Mouse (Mus musculus) ES-E14 (cell line): Measurements from ENCODE around the gene Nfkb2.

Source experiments
- CHD2 ChIP-seq: IDR thresholded peaks from 2 replicates; pipeline ENCODE4 v1.6.1; 2014; ENCODE audit warnings: mild to moderate bottlenecking, low read depth, low read length, inconsistent platforms
- MAFK ChIP-seq: IDR thresholded peaks from 2 replicates; pipeline ENCODE4 v1.6.1; 2014; ENCODE audit warnings: mild to moderate bottlenecking, low read depth, low read length, inconsistent platforms; ENCODE audit not compliant: insufficient read depth

GRCm38 (mm10) chr19:46313116-46313515 lies 9.0 kb downstream of the Nfkb2 start:
- TF ChIP-seq MAFK (no peak), CHD2 (no peak)
